Comparison of ENCODE assay signal across 15 mouse cellular contexts in genomic region chr3:123162289-123163191, GRCm38 (mm10).
DNase-seq lines count a peak whose midpoint lies in the region; ATAC-seq and TF ChIP-seq lines count a peak whose summit lies in the region.
"Had no signal": no experiment of that assay in that cellular context is flagged by ENCODE, and none has a peak within 500 bp of the region (broad histone marks: within the 10 kb centered on the region; RNA-seq: fewer than 3 reads in every experiment).

No protein-coding gene starts in this region.

- H3K4me1 ChIP-seq in hindbrain, embryonic 10.5 days (replicated peaks): peaks cover 11% of the 10 kb centered on the region
- H3K4me1 ChIP-seq in hindbrain, embryonic 16.5 days (ENCODE audit: control insufficient read depth, insufficient read depth, low read depth, low read length): no peaks in the 10 kb centered on the region
- H3K4me1 ChIP-seq in embryonic facial prominence, embryonic 11.5 days (ENCODE audit: control insufficient read depth, insufficient read depth, low read length): no peaks in the 10 kb centered on the region; the same call in 1 of the 2 replicates
- H3K4me1 ChIP-seq in liver, embryonic 12.5 days: no peaks in the 10 kb centered on the region

- DNase-seq in adrenal gland, postnatal 10 days: peak; percentile 26
- DNase-seq in adrenal gland, adult 8-10 months: no peak
- DNase-seq in hindbrain, embryonic 10.5 days (ENCODE audit: low spot score): no peak
- DNase-seq in embryonic facial prominence, embryonic 11.5 days (ENCODE audit: low spot score): peak; percentile 26
- DNase-seq in left cerebral cortex, postnatal 25 days (ENCODE audit: low spot score in 2 of 2): no peak
- DNase-seq: cerebellum, adult 8-10 months; forebrain, postnatal 0 days; kidney, postnatal 36 days; layer of hippocampus, postnatal 36 days; liver, embryonic 13.5 days; lung, postnatal 4 days had no signal

- no peak overlapping the region for H3K4me2 ChIP-seq in hindbrain, embryonic 16.5 days (ENCODE audit: low read length)
- H3K4me2 ChIP-seq in embryonic facial prominence, embryonic 11.5 days (ENCODE audit: low read depth, low read length): no peak overlapping the region
- H3K4me2 ChIP-seq in myocyte (ENCODE audit: low read depth): peak overlapping the region; percentile 27
- no peak overlapping the region for H3K4me2 ChIP-seq in liver, embryonic 12.5 days
- H3K4me2 ChIP-seq: embryonic facial prominence, embryonic 15.5 days; liver, embryonic 13.5 days had no signal

- H3K79me2 ChIP-seq in myocyte (ENCODE audit: control insufficient read depth, insufficient read depth): no peaks in the 10 kb centered on the region

- no peak overlapping the region for H3ac ChIP-seq in myocyte (ENCODE audit: control insufficient read depth, insufficient read length)

- H3K27ac ChIP-seq in hindbrain, embryonic 10.5 days: peak overlapping the region; percentile 40; the same call in 1 of the 2 replicates
- no peak overlapping the region for H3K27ac ChIP-seq in hindbrain, embryonic 16.5 days (ENCODE audit: low read depth, low read length)
- H3K27ac ChIP-seq in embryonic facial prominence, embryonic 11.5 days (replicated peaks; ENCODE audit: low read depth, low read length): no peak overlapping the region
- H3K27ac ChIP-seq in liver, embryonic 12.5 days: no peak overlapping the region
- H3K27ac ChIP-seq: embryonic facial prominence, embryonic 15.5 days; liver, embryonic 13.5 days had no signal

- intact Hi-C loops in left cerebral cortex, postnatal 25 days (cut with DNase I): loop anchor here (5.0 to 10.0 kb wide), 2 partner anchors 192 to 305 kb away; no protein-coding TSS in a partner anchor

- no peak for ATAC-seq in hindbrain, embryonic 16.5 days
- ATAC-seq in embryonic facial prominence, embryonic 11.5 days (replicated peaks; ENCODE audit: insufficient number of reproducible peaks, low FRiP score, low TSS enrichment, low read depth): no peak
- ATAC-seq in liver, embryonic 12.5 days: no peak
- ATAC-seq: forebrain, postnatal 0 days had no signal

- TF ChIP-seq POLR2A in myocyte (IDR thresholded peaks at IDR 0.05; ENCODE audit: insufficient read length, low read depth): no peak

- 44% methylated on average over 6 of the region's 6 CpGs for WGBS in hindbrain, embryonic 10.5 days
- 42% methylated on average over 6 of the region's 6 CpGs for WGBS in hindbrain, embryonic 16.5 days
- whole genome bisulfite sequencing in embryonic facial prominence, embryonic 11.5 days: 36% methylated on average over 6 of the region's 6 CpGs
- WGBS in liver, embryonic 12.5 days (ENCODE audit: insufficient replicate concordance): 43% methylated on average over 6 of the region's 6 CpGs

- H3K4me3 ChIP-seq in hindbrain, embryonic 10.5 days: no peak overlapping the region
- no peak overlapping the region for H3K4me3 ChIP-seq in hindbrain, embryonic 16.5 days (ENCODE audit: low read length)
- no peak overlapping the region for H3K4me3 ChIP-seq in embryonic facial prominence, embryonic 11.5 days (ENCODE audit: low read depth, low read length)
- H3K4me3 ChIP-seq in myocyte: no peak overlapping the region
- H3K4me3 ChIP-seq in liver, embryonic 12.5 days: no peak overlapping the region
- H3K4me3 ChIP-seq: embryonic facial prominence, embryonic 15.5 days; liver, embryonic 13.5 days had no signal

- no peaks in the 10 kb centered on the region for H3K9me3 ChIP-seq in hindbrain, embryonic 10.5 days
- H3K9me3 ChIP-seq in hindbrain, embryonic 16.5 days (ENCODE audit: control insufficient read depth, low read length): no peaks in the 10 kb centered on the region
- H3K9me3 ChIP-seq in embryonic facial prominence, embryonic 11.5 days (replicated peaks; ENCODE audit: control insufficient read depth, low read length): no peaks in the 10 kb centered on the region
- H3K9me3 ChIP-seq in liver, embryonic 12.5 days (replicated peaks): no peaks in the 10 kb centered on the region
- H3K9me3 ChIP-seq: embryonic facial prominence, embryonic 15.5 days; liver, embryonic 13.5 days had no signal

- H3K9ac ChIP-seq in hindbrain, embryonic 16.5 days (ENCODE audit: low read depth, low read length): no peak overlapping the region
- 0 out of 2 replicates have a peak overlapping the region, but pooled peaks have one; percentile 5 for H3K9ac ChIP-seq in embryonic facial prominence, embryonic 11.5 days (replicated peaks; ENCODE audit: low read length)
- H3K9ac ChIP-seq in liver, embryonic 12.5 days: no peak overlapping the region
- H3K9ac ChIP-seq: embryonic facial prominence, embryonic 15.5 days; forebrain, postnatal 0 days; liver, embryonic 13.5 days had no signal

- no peaks in the 10 kb centered on the region for H3K27me3 ChIP-seq in hindbrain, embryonic 10.5 days (ENCODE audit: insufficient read depth, poor library complexity, severe bottlenecking)
- H3K27me3 ChIP-seq in hindbrain, embryonic 16.5 days (replicated peaks; ENCODE audit: control insufficient read depth, insufficient read depth, low read length): no peaks in the 10 kb centered on the region
- H3K27me3 ChIP-seq in embryonic facial prominence, embryonic 11.5 days (ENCODE audit: control insufficient read depth, insufficient read depth, low read length): no peaks in the 10 kb centered on the region
- no peaks in the 10 kb centered on the region for H3K27me3 ChIP-seq in myocyte (ENCODE audit: control insufficient read depth, insufficient read depth, insufficient read length)
- no peaks in the 10 kb centered on the region for H3K27me3 ChIP-seq in liver, embryonic 12.5 days (replicated peaks)
- H3K27me3 ChIP-seq: embryonic facial prominence, embryonic 15.5 days; liver, embryonic 13.5 days had no signal

- H3K36me3 ChIP-seq in hindbrain, embryonic 10.5 days: no peaks in the 10 kb centered on the region
- H3K36me3 ChIP-seq in hindbrain, embryonic 16.5 days (ENCODE audit: control insufficient read depth, insufficient read depth, low read length): no peaks in the 10 kb centered on the region
- no peaks in the 10 kb centered on the region for H3K36me3 ChIP-seq in embryonic facial prominence, embryonic 11.5 days (replicated peaks; ENCODE audit: control insufficient read depth, insufficient read depth, low read depth, low read length)
- no peaks in the 10 kb centered on the region for H3K36me3 ChIP-seq in myocyte (ENCODE audit: control insufficient read depth, insufficient read depth)
- H3K36me3 ChIP-seq in liver, embryonic 12.5 days: no peaks in the 10 kb centered on the region
- H3K36me3 ChIP-seq: embryonic facial prominence, embryonic 15.5 days; liver, embryonic 13.5 days had no signal

TF ChIP-seq in myocyte, 11 proteins besides CTCF, POLR2A, EP300 and RAD21:
- no peak for TF ChIP-seq SRF (IDR thresholded peaks at IDR 0.05; ENCODE audit: control insufficient read depth, insufficient read length, low read depth)
- TF ChIP-seq MYOD1 (IDR thresholded peaks at IDR 0.05; ENCODE audit: control insufficient read depth in 1 of 3, insufficient read length in 2 of 3, low read depth in 2 of 3): no peak

Comparison
In these comparisons a context has a peak if more than half of its experiments do, and no peak if none do; other contexts are left out.
1. DNase-seq: peak in adrenal gland, postnatal 10 days (single experiment) and embryonic facial prominence, embryonic 11.5 days (single experiment); none in adrenal gland, adult 8-10 months (single experiment), hindbrain, embryonic 10.5 days (single experiment) and left cerebral cortex, postnatal 25 days (0 of 2).